Mouse (Mus musculus) hindbrain, embryonic 11.5 days (tissue): ENCODE measurements at regions not wholly inside any gene's neighbourhood (a gene's known extent, or its start where the extent isn't known, plus 50 kb on each side); places are given as distances from the start of the nearest gene placed in this dataset.

Experiments used
- ATAC-seq: fragments of 200-750 bp; cut with Nextera tagmentation; 2 replicates; pipeline ENCODE4 v1.8.0; 2017; ENCODE audit warnings: mild to moderate bottlenecking, moderate TSS enrichment, moderate library complexity; ENCODE audit not compliant: low FRiP score
- DNase-seq: peaks from one replicate; pipeline ENCODE4 v3.0.0-alpha.2; 2015; ENCODE audit warnings: low spot score
- H3K27ac ChIP-seq: fragments of 300-500 bp; sonication (generic); 2 replicates; pipeline ENCODE4 v1.5.1; 2014; ENCODE audit warnings: mild to moderate bottlenecking, low read depth, low read length
- H3K27me3 ChIP-seq: fragments of 300-500 bp; sonication (generic); 2 replicates; pipeline ENCODE4 v1.6.1; 2014; ENCODE audit warnings: mild to moderate bottlenecking, low read length, moderate library complexity, mixed read lengths; ENCODE audit not compliant: control insufficient read depth, insufficient read depth
- H3K36me3 ChIP-seq: fragments of 300-500 bp; sonication (generic); 2 replicates; pipeline ENCODE4 v1.6.1; 2014; ENCODE audit warnings: mild to moderate bottlenecking, low read length, moderate library complexity, mixed read lengths; ENCODE audit not compliant: control insufficient read depth, insufficient read depth
- H3K4me1 ChIP-seq: fragments of 300-500 bp; sonication (generic); replicated peaks from 2 replicates; pipeline ENCODE4 v1.6.1; 2014; ENCODE audit warnings: low read length, mixed read lengths; ENCODE audit not compliant: control insufficient read depth, insufficient read depth
- H3K4me2 ChIP-seq: fragments of 300-500 bp; sonication (generic); replicated peaks from 2 replicates; pipeline ENCODE4 v1.6.1; 2014; ENCODE audit warnings: mild to moderate bottlenecking, low read depth, low read length
- H3K4me3 ChIP-seq: fragments of 300-500 bp; sonication (generic); 2 replicates; pipeline ENCODE4 v1.5.1; 2014; ENCODE audit warnings: low read depth, low read length
- H3K9ac ChIP-seq: fragments of 300-500 bp; sonication (generic); 2 replicates; pipeline ENCODE4 v1.6.1; 2014; ENCODE audit warnings: low read depth, low read length
- H3K9me3 ChIP-seq: fragments of 300-500 bp; sonication (generic); 2 replicates; pipeline ENCODE4 v1.6.1; 2016; ENCODE audit warnings: low read length; ENCODE audit not compliant: control insufficient read depth
- WGBS: fragments of 180-500 bp; shearing (Covaris S2); extraction: QIAGEN DNeasy Blood & Tissue Kit; methylation state at CpG from one replicate; pipeline ENCODE4 v1.1.7; 2014; 5-methylcytosine and 5-hydroxymethylcytosine counted together

DNA sequence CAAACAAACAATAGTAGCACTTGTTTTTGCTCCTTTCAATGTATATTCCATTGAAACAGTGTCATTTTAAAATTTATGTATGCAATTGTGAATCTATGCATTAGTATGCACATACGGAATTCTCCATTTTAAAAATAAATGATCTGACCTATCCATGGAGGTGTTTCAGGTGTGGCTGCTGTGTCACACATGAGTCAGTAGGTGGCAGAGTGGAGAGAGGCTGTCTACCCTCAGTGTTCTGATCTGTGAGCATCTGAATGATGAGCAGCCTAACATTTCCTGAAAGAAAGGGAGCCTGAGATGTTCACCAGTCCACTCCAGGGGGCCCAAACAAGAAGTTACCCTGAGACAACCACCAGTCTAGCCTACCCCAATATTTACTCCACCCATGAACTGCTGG is 75.6 kb upstream of the 1700006A11Rik start:
- no peak overlapping the region for H3K4me3 ChIP-seq
- no peaks in the 10 kb centered on the region for H3K4me1 ChIP-seq
- no peaks in the 10 kb centered on the region for H3K27me3 ChIP-seq
- H3K36me3 ChIP-seq, result no peaks in the 10 kb centered on the region
- H3K4me2 ChIP-seq, result no peak overlapping the region
- H3K27ac ChIP-seq, result no peak overlapping the region
- WGBS, result 88% methylated on average over 1 of the region's 1 CpGs
- H3K9ac ChIP-seq, result no peak overlapping the region
- H3K9me3 ChIP-seq, result no peaks in the 10 kb centered on the region
- DNase-seq (no peak), ATAC-seq (no peak)

DNA sequence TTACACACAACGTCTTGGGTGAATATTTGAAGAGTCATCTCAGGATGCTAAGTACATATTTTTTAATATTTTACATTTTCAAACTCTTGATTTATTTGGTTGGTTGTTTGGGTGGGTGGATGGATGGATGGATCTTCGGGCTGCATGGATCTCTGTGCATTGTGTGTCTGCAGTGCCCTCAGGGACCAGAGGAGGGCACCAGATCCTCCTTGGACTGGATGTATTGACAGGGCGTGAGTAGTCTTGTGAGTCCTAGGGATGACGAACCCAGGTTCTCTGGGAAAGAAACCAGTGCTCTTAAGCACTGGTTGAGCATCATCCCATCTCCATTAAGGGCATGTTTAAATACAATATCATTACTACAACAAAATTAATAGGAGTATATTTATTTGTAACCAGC is 70.2 kb upstream of the 1700006A11Rik start:
- H3K4me1 ChIP-seq, result no peaks in the 10 kb centered on the region
- H3K9ac ChIP-seq, result no peak overlapping the region
- no peaks in the 10 kb centered on the region for H3K27me3 ChIP-seq
- no peaks in the 10 kb centered on the region for H3K36me3 ChIP-seq
- ATAC-seq (no peak), DNase-seq (peak; percentile 3)
- no peak overlapping the region for H3K4me2 ChIP-seq
- no peak overlapping the region for H3K27ac ChIP-seq
- no peaks in the 10 kb centered on the region for H3K9me3 ChIP-seq
- WGBS, result 84% methylated on average over 4 of the region's 4 CpGs
- H3K4me3 ChIP-seq, result no peak overlapping the region
